Mouse (Mus musculus) liver, embryonic 14.5 days (tissue): ENCODE data around the gene Ncln.

Experiments used
- CTCF ChIP-seq: IDR thresholded peaks from 2 replicates; pipeline ENCODE4 v1.5.1; 2016; ENCODE audit warnings: antibody characterized with exemption, low read depth, control low read depth
- EP300 ChIP-seq: IDR thresholded peaks from 2 replicates; pipeline ENCODE4 v1.6.1; 2016; ENCODE audit warnings: antibody characterized with exemption, low read depth

DNA sequence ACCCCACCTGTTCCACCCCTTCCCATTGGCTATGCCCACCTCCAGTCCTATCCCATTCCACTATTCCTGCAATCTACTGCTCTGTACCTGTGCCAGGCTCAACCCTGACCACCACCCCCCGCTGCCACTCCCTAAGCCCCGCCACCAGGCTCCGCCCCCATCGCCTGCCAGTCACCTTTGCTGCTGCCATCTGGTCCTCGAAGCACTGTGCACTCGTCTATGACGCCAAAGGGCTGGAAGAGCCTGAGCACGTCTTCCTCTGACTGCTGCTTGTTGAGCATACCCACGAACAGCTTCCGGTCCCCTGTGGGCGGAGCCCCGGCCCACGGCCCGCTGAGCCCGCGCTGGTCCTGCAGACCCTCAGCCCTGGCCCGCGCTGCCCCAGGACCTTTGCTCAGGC lies 25.7 kb downstream of the Ncln start:
- TF ChIP-seq EP300 (no peak), CTCF (no peak)
